Mouse (Mus musculus): ENCODE results near the gene Ddx43. TPM values are rescaled to one million over a fixed set of nuclear protein-coding genes. Genes with fewer than 3 reads are reported as not detected.

Gene Ddx43
- 0.93 TPM for polyA plus RNA-seq (2014; fragmentation: Illumina TruSeq; extraction: RNeasy Lipid Tissue Mini Kit (QIAGEN cat#74804); ENCODE audit: low replicate concordance)

DNA sequence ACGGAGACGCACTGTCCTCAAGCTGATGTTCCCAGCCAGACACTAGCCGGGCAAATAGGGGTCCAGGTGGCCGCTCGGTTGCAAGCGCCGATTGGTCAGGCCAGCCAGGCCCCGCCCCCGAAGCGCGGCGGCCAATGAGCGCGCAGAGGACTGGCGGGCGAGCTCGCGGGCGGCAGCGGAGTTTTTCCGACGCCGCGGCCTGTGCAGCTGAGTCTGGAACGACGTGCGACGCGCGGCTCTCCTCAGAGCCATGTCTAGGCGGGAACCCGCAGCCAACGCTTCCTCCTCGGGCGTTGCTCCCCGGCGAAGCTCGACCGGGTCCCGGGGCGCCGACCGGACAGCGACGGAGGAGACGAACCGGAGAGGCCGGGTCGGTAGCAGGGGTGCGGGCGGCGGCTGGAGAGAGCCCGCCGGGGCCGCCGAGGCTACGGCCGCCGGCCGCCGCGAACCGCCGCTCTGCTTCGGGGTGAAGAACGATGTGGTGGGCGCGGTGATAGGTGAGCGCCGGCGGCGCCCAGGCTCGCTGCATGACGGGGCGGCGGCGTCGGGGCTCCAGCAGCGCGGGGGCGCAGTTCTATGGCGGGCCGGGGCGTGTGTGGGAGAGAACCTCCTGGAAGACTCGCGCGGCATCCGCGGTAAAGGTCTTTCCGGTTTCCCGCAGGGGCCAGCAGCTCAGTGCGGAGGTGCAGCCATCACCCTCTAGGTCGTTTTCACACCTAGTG is at the start of gene Ddx43:
TSS of gene Ddx43 (plus strand) at position 148 of the 722 bp plus-strand sequence.

GRCm38 (mm10) chr9:78355611-78356010 is 40.0 kb upstream of the Ddx43 start, which contains the start of gene Gsta2:
TSS of gene Gsta2 (minus strand) at chr9:78355788.

GRCm38 (mm10) chr9:78367959-78368358 is 27.6 kb upstream of the Ddx43 start, which contains the start of gene Dppa5a:
TSS of gene Dppa5a (minus strand) at chr9:78368177.

GRCm38 (mm10) chr9:78378113-78378785 is 17.3 kb upstream of the Ddx43 start, which contains the start of gene Ooep:
TSS of gene Ooep (minus strand) at chr9:78378725.

GRCm38 (mm10) chr9:78442579-78443392 is 47.2 kb downstream of the Ddx43 start, which contains the start of gene Cgas:
TSS of gene Cgas (minus strand) at chr9:78443237.

GRCm38 (mm10) chr9:78447973-78448873 is 52.6 kb downstream of the Ddx43 start, which contains the start of the genes Mto1 and Gm17324:
TSS of gene Mto1 (plus strand) at chr9:78448208.
TSS of gene Gm17324 (minus strand) at chr9:78448786.

Other genes starting within 250 kb of the Ddx43 start
- gene Gsta4, start 213.0 kb upstream of the Ddx43 start, polyA plus RNA-seq (2014; fragmentation: Illumina TruSeq; extraction: RNeasy Lipid Tissue Mini Kit (QIAGEN cat#74804); ENCODE audit: low replicate concordance): 117 TPM
- gene Gsta1, start 165.1 kb upstream of the Ddx43 start, polyA plus RNA-seq (2014; fragmentation: Illumina TruSeq; extraction: RNeasy Lipid Tissue Mini Kit (QIAGEN cat#74804); ENCODE audit: low replicate concordance): 3,308 TPM
- 238 TPM for gene Gm3776, start 138.6 kb upstream of the Ddx43 start, polyA plus RNA-seq (2014; fragmentation: Illumina TruSeq; extraction: RNeasy Lipid Tissue Mini Kit (QIAGEN cat#74804); ENCODE audit: low replicate concordance)
- 2.2 TPM for gene Gm10639, start 105.9 kb upstream of the Ddx43 start, polyA plus RNA-seq (2014; fragmentation: Illumina TruSeq; extraction: RNeasy Lipid Tissue Mini Kit (QIAGEN cat#74804); ENCODE audit: low replicate concordance)
- gene Omt2a, start 81.0 kb upstream of the Ddx43 start, polyA plus RNA-seq (2014; fragmentation: Illumina TruSeq; extraction: RNeasy Lipid Tissue Mini Kit (QIAGEN cat#74804); ENCODE audit: low replicate concordance): not detected
- not detected for gene Omt2b, start 68.2 kb upstream of the Ddx43 start, polyA plus RNA-seq (2014; fragmentation: Illumina TruSeq; extraction: RNeasy Lipid Tissue Mini Kit (QIAGEN cat#74804); ENCODE audit: low replicate concordance)
- gene Gsta2, start 40.0 kb upstream of the Ddx43 start, polyA plus RNA-seq (2014; fragmentation: Illumina TruSeq; extraction: RNeasy Lipid Tissue Mini Kit (QIAGEN cat#74804); ENCODE audit: low replicate concordance): 10.9 TPM
- gene Dppa5a, start 27.6 kb upstream of the Ddx43 start, polyA plus RNA-seq (2014; fragmentation: Illumina TruSeq; extraction: RNeasy Lipid Tissue Mini Kit (QIAGEN cat#74804); ENCODE audit: low replicate concordance): not detected
- 0.33 TPM for gene Ooep, start 17.1 kb upstream of the Ddx43 start, polyA plus RNA-seq (2014; fragmentation: Illumina TruSeq; extraction: RNeasy Lipid Tissue Mini Kit (QIAGEN cat#74804); ENCODE audit: low replicate concordance)
- gene Cgas, start 47.5 kb downstream of the Ddx43 start, polyA plus RNA-seq (2014; fragmentation: Illumina TruSeq; extraction: RNeasy Lipid Tissue Mini Kit (QIAGEN cat#74804); ENCODE audit: low replicate concordance): 5.0 TPM
- gene Mto1, start 52.4 kb downstream of the Ddx43 start, polyA plus RNA-seq (2014; fragmentation: Illumina TruSeq; extraction: RNeasy Lipid Tissue Mini Kit (QIAGEN cat#74804); ENCODE audit: low replicate concordance): 15.0 TPM
- not detected for gene Gm17324, start 53.0 kb downstream of the Ddx43 start, polyA plus RNA-seq (2014; fragmentation: Illumina TruSeq; extraction: RNeasy Lipid Tissue Mini Kit (QIAGEN cat#74804); ENCODE audit: low replicate concordance)
- gene Eef1a1, start 93.4 kb downstream of the Ddx43 start, polyA plus RNA-seq (2014; fragmentation: Illumina TruSeq; extraction: RNeasy Lipid Tissue Mini Kit (QIAGEN cat#74804); ENCODE audit: low replicate concordance): 2,378 TPM
- 19.1 TPM for gene Slc17a5, start 192.3 kb downstream of the Ddx43 start, polyA plus RNA-seq (2014; fragmentation: Illumina TruSeq; extraction: RNeasy Lipid Tissue Mini Kit (QIAGEN cat#74804); ENCODE audit: low replicate concordance)
- 0.63 TPM for gene Cd109, start 219.8 kb downstream of the Ddx43 start, polyA plus RNA-seq (2014; fragmentation: Illumina TruSeq; extraction: RNeasy Lipid Tissue Mini Kit (QIAGEN cat#74804); ENCODE audit: low replicate concordance)